Mouse (Mus musculus) ES-E14 (cell line): ENCODE results near the gene Pcna.

Source experiments
- CHD2 ChIP-seq: IDR thresholded peaks from 2 replicates; pipeline ENCODE4 v1.6.1; 2014; ENCODE audit warnings: mild to moderate bottlenecking, low read depth, low read length, inconsistent platforms
- HCFC1 ChIP-seq: IDR thresholded peaks from 2 replicates; pipeline ENCODE4 v1.6.1; 2012; ENCODE audit warnings: low read length, inconsistent platforms, borderline replicate concordance; ENCODE audit not compliant: insufficient read depth
- MAFK ChIP-seq: IDR thresholded peaks from 2 replicates; pipeline ENCODE4 v1.6.1; 2014; ENCODE audit warnings: mild to moderate bottlenecking, low read depth, low read length, inconsistent platforms; ENCODE audit not compliant: insufficient read depth
- ZC3H11A ChIP-seq: IDR thresholded peaks from 2 replicates; pipeline ENCODE4 v1.6.1; 2012; ENCODE audit warnings: low read depth, mild to moderate bottlenecking, inconsistent platforms, low read length, borderline replicate concordance
- ZNF384 ChIP-seq: IDR thresholded peaks from 2 replicates; pipeline ENCODE4 v1.6.1; 2012; ENCODE audit warnings: low read depth, low read length, inconsistent platforms

- no peak for TF ChIP-seq HCFC1
- TF ChIP-seq CHD2: no peak
- no peak for TF ChIP-seq ZC3H11A
- no peak for TF ChIP-seq MAFK
- no peak for TF ChIP-seq ZNF384
Measured at GRCm38 (mm10) chr2:132233985-132234765, 18.9 kb downstream of the Pcna start.
